Mouse (Mus musculus) lung, postnatal 14 days (tissue): ENCODE measurements around the gene Slc39a7.
"Not testable (repeated sequence)": the region's sequence is repeated elsewhere in the genome, so short reads cannot be mapped to it uniquely, and the experiment has no call there.

Experiments
- DNase-seq: peaks from one replicate; pipeline ENCODE4 v3.0.0; 2021

Gene Slc39a7

DNA sequence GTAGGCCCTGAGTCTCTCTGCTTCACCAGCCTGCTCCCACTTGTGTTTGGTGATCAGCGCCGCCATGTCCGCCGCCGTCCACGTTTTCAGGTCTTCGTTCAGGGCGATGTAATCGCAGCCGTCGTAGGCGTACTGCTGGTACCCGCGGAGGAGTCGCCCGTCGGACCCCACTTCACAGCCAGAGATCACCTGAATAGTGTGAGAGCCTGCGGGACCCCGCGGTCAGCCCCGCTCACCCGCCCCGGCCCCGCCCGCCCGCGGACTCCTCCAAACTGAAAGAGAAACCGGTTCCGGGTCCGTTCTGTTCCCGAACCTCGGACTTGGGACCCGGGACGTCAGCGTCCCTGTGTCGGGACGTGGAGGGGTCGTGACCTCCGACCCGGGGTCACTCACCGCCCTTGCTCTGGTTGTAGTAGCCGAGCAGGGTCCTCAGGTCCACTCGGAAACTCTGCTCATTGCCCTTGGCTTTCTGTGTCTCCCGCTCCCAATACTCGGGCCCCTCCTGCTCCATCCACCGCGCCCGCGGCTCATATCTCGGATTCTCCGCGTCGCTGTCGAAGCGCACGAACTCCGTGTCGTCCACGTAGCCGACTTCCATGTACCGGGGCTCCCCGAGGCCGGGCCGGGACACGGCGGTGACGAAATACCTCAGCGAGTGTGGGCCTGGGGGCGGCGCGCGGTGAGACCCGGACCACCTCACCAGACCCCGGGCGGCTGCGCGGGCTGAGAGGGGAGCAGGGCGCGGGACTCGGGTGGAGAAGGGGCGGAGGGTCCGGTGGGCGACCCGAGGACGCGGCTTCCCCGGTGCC is 31.9 kb downstream of the Slc39a7 start:
- DNase-seq: peak; percentile 29

DNA sequence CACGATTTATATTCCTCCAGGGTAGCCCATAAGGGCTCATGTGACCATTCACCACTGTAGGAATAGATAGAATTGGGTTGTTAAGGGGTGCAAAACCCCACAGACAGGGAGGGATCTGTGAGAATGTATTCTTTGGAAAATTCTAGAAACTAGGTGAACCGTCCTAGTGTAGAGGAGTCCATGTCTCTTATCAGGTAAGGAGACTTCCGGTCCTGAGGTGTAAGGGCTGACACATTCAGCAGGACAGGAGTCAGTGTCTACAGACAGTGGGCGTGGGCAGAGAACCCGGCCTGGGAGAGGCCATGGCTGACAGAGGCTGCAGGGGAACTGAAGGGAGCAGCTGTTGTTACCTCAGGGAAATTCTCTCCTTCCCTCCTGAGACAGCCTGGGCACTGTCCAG is 32.8 kb downstream of the Slc39a7 start:
- not testable (repeated sequence) for DNase-seq

DNA sequence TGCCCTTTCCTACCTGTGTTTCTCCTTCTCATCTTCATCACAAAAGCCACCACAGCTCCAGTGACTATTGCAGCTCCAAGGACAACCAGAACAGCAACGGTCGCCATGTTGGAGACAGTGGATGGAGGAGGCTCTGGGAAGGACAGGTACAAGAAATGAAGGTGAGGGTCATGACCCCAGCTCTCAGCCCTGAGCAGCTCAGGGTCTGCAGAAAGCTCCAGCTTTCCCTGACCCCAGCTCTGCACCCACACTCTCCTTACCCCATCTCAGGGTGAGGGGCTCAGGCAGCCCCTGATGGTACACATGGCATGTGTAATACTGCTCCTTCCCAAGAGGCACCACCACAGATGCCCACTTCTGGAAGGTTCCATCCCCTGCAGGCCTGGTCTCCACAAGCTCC is 34.5 kb downstream of the Slc39a7 start:
- not testable (repeated sequence) for DNase-seq

DNA sequence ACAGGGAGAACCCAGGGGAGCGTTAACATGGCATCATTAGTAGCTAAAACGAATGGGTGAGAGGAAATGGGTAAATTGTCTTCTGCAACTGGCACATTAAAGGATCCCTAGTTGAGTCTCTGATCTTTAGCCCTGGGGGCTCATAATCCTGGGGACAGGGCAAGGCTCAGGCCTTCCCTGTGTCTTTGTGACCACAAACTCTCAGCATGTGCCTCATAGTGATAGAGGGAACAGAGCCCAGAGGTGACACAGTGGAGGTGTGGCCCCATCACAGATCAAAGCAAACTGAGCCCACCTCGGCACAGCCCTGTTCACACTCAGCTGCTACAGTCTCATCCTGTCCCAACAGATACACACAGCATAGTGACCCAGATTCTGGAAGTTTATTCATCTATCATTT is 35.8 kb downstream of the Slc39a7 start:
- no peak for DNase-seq

DNA sequence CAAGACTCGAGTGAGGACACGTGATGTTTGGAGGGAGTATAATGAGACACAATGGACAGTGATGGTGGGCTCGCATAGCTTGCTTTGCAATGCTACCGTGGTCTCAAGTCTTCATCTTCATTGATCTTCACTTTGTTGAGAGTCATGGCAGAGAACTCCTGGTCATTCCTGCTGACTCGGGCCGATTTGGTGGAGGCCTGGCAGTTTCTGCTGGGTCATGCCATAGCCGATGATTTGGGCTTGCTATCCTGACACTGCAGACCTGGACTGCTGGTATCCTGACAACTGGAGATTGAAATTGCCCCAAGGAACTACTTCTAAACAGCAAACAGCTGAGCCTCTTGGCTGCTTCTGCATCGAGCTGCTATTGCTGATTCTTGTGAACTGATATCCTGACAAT is 36.5 kb downstream of the Slc39a7 start:
- DNase-seq: no peak

DNA sequence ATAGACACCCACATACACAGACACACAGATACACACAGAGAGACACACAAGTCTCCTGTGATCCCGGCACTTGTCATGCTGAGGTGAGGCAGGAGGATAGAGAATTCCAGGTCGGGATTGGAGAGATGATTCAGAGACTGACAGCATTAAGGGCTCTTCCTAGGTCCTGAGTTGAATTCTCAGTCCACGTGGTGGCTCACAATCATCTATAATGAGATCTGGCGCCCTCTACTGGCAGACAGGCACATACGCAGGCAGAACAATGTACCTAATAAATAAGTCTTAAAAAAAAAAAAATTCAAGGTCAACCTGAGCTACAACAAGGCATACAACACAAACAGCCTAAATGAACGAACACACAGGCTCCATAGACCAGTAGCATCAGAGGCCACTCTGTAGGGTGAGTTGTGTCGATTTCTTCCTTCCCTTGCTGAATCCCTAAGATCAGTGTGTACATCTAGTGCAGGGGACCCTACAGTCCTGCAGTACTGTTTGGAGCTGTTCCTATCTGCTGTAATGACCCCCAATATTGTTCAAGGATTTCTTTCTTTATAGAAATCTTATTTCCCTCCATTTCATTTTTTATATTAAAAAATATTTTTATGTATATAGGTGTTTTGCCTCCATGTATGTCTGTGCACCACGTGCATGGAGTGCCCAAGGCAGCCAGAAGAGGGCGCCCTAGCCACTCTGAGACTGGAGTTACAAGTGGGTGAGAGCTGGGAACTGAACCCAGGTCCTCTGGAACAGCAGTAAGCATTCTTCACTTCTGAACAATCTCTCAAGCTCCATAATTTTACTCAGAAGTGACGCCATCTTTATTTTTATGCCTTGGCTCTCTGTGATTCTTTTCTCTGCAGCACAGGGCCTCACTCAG is 39.5 kb downstream of the Slc39a7 start:
- peak; percentile 79 for DNase-seq

DNA sequence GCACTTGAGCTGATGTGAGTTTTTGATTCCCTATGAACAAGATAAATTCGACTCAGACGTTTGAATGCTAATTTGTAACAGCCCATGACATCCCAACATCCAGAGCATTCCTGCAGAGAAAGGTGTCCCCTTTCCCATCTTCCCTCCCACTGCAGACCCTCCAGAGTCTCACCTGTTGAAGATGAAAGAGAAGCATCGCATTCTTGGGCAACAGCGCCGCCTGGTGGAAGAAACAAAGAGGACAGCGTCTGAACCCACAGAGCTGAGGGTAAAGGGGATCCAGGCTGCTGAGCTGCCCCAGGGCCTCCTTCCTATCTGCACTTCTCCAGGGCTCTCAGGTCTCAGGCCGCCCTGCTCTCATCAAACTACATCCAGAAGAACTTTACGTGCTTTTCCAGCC is 49.3 kb downstream of the Slc39a7 start:
- peak; percentile 76 for DNase-seq

DNA sequence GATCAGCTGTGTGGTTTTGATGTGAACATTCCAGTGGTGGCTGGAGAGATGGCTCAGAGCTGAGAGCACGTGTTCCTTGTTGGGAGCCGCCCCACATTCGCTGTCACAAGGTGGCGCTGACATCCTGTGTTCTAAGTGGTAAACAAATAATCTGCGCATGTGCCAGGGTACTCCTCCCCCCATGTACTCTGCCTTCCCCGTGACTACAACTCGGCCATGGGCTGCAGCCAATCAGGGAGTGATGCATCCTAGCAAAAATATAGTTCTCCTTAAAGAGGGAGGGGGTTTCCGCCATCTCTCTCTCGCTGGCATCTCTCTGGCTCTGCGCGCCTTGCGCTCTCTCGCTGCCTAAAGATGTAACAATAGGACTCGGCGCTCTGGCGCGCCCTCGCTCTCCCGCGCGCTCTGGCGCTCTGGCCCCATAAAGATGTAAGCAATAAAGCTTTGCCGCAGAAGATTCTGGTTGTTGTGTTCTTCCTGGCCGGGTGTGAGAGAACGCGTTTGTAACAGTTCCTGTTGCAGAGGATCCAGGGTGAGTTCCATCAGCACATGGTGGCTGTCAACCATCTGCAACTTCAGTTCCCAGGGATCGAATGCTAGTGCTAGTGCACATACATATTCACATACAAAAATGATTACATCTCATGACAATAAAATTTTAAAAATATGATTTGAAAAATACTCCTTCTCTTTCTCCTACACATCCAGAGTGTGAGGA is 50.1 kb downstream of the Slc39a7 start:
- DNase-seq: peak; percentile 87

DNA sequence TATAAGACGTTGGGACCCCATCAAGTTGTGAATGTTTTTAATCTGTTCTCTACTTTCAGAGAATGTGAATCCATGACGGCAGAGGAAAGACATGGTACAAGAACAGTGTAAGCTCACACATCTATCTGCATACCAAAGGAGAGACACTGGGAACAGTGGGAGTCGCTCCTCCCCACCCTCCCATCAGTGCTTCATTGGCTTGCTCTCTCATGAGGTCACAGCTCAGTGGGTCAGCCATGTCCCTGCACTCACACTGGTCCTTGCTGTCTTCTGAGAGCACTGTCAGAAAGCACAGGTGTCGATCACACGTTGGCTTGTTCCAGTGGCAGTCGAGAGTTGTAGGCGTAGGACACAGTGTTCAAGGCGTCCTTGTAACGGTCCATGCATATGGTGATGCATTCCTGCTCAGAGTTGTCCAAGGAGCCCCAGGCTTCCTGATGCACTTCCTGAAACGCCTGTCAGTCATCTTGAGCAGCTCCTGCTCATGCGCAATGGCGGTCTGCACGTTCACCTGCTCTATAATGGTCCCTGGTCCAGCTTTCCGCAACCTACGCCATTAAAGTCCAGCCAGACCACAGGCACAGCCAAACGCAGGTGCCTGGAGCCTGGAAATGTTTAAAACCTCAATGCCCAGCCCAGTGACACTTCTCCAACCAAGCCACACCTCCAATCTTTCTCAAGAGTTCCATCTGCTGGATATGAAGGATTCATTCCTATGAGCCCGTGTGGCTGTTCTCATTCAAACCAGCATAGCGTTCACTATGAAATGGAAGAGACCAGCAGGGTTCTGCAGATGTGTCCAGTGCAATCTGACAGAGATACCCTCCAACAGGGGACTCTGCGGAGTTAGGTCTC is 51.1 kb downstream of the Slc39a7 start:
- DNase-seq: no peak

DNA sequence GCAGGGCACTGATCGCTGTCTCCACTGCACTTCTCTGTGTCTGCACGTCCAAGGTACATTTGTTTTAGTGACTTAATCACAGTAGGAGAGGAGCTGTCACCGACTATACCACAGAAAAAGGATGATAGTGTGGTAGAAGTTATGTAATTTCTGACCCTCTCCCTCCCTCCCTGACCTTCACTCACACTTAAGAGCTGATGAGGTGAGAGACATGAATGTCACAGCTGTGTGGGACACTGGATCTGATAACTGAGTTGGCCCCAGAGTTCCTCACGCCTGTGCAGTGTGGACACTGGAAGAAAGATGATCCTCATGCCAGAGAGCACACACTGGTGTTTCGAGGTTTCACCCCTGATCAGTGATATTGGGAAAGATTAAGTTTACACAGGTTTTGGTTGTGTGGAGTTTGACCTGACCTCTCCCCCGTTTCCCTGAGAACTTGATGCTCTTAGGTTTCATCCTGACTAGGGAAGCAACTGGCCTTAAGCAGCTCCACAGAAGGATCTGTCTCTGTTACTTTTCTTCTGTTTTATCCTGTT is 51.9 kb downstream of the Slc39a7 start:
- DNase-seq: no peak

DNA sequence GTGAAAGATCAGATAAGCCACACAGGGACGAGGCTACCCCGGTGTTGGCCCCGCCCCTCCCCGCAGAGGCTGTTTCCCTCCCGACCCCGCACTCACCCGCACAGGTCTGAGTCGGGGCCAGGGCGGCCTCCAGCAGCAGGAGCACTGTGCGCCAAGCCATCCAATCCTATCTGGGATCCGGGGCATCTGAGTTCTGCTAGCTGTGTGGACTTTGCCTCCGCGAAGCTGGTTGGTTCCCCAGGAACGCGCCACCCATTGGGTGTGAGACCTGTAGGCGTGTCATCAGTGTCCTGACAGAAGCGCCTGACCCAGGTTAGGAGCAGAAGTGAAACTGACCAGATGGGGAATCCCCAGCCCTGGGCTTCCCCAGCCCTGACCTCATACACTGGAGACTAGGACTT is 52.9 kb downstream of the Slc39a7 start:
- peak; percentile 74 for DNase-seq
